Mouse (Mus musculus) megakaryocyte, adult 5-6 weeks (primary cell): ENCODE measurements around the gene Pdha2. TPM values are rescaled to one million over a fixed set of nuclear protein-coding genes. Genes with fewer than 3 reads are reported as not detected.

Source experiments
- ATAC-seq: 2 replicates; pipeline ENCODE4 v1.8.0; 2016; ENCODE audit warnings: mild to moderate bottlenecking, inconsistent platforms; ENCODE audit not compliant: poor library complexity, severe bottlenecking
- total RNA-seq, 2 experiments: library from RNA; stranded (forward) in 1 of 2; stranded (reverse) in 1 of 2; fragments of 153-499, 151-499 nt in 1 of 2; fragments of 221-1000, 200-1000 nt in 1 of 2; gene quantifications; 2 replicates each; pipeline versions ENCODE4 v1.2.3 to v1.2.4; 2015 to 2017

Pdha2 gene
- not detected in 2 replicates for total RNA-seq (2015)
- not detected in 2 replicates for total RNA-seq (2017)

- ATAC-seq = no peak
Measured at GRCm38 (mm10) chr3:141212255-141212654, at the start of gene Pdha2. TSS of gene Pdha2 (minus strand) at chr3:141212355.

- no peak for ATAC-seq
Measured at GRCm38 (mm10) chr3:141260518-141260917, 48.4 kb upstream of the Pdha2 start.

- no peak for ATAC-seq
Measured at GRCm38 (mm10) chr3:141251440-141251839, 39.3 kb upstream of the Pdha2 start.

GRCm38 (mm10) chr3:141244725-141245298 is 32.7 kb upstream of the Pdha2 start:
- no peak for ATAC-seq

GRCm38 (mm10) chr3:141238071-141238470 is 25.9 kb upstream of the Pdha2 start:
- no peak for ATAC-seq

GRCm38 (mm10) chr3:141229148-141229547 is 17.0 kb upstream of the Pdha2 start:
- ATAC-seq = no peak

- no peak for ATAC-seq
Measured at GRCm38 (mm10) chr3:141222339-141222738, 10.2 kb upstream of the Pdha2 start.

- no peak for ATAC-seq
Measured at GRCm38 (mm10) chr3:141218561-141218960, 6.4 kb upstream of the Pdha2 start.

- no peak for ATAC-seq
Measured at GRCm38 (mm10) chr3:141216999-141217398, 4.8 kb upstream of the Pdha2 start.

GRCm38 (mm10) chr3:141216237-141216636 is 4.1 kb upstream of the Pdha2 start:
- ATAC-seq = no peak

GRCm38 (mm10) chr3:141214789-141215188 is 2.6 kb upstream of the Pdha2 start:
- ATAC-seq = no peak

GRCm38 (mm10) chr3:141214197-141214596 is 2.0 kb upstream of the Pdha2 start:
- no peak for ATAC-seq

- no peak for ATAC-seq
Measured at GRCm38 (mm10) chr3:141211644-141212043, 511 bp downstream of the Pdha2 start.

GRCm38 (mm10) chr3:141201766-141202165 is 10.4 kb downstream of the Pdha2 start:
- ATAC-seq = no peak

- ATAC-seq = no peak
Measured at GRCm38 (mm10) chr3:141197308-141197861, 14.8 kb downstream of the Pdha2 start.

GRCm38 (mm10) chr3:141191653-141192052 is 20.5 kb downstream of the Pdha2 start:
- peak; percentile 93 for ATAC-seq

- no peak for ATAC-seq
Measured at GRCm38 (mm10) chr3:141190429-141190828, 21.7 kb downstream of the Pdha2 start.

GRCm38 (mm10) chr3:141160986-141161385 is 51.2 kb downstream of the Pdha2 start:
- ATAC-seq = no peak
